Mouse (Mus musculus) kidney, embryonic 16.5 days (tissue): Measurements from ENCODE around the gene Kif17. TPM values are rescaled to one million over a fixed set of nuclear protein-coding genes. Genes with fewer than 3 reads are reported as not detected.
A peak's percentile ranks its signal among the peaks of the same experiment; 100 is the strongest.

Experiments used
- ATAC-seq: fragments of 200-750 bp; cut with Nextera tagmentation; 2 replicates; pipeline ENCODE4 v1.8.0; 2017; ENCODE audit warnings: moderate TSS enrichment; ENCODE audit not compliant: low FRiP score, low TSS enrichment
- H3K27ac ChIP-seq: fragments of 300-500 bp; sonication (generic); 2 replicates; pipeline ENCODE4 v1.5.1; 2014; ENCODE audit warnings: low read length
- H3K27me3 ChIP-seq: fragments of 300-500 bp; sonication (generic); 2 replicates; pipeline ENCODE4 v1.6.1; 2014; ENCODE audit warnings: low read length, control low read depth, mixed read lengths; ENCODE audit not compliant: insufficient read depth
- H3K36me3 ChIP-seq: fragments of 300-500 bp; sonication (generic); 2 replicates; pipeline ENCODE4 v1.6.1; 2014; ENCODE audit warnings: low read length, control low read depth, mixed read lengths; ENCODE audit not compliant: insufficient read depth
- H3K4me1 ChIP-seq: fragments of 300-500 bp; sonication (generic); 2 replicates; pipeline ENCODE4 v1.6.1; 2014; ENCODE audit warnings: low read length, control low read depth, mixed read lengths; ENCODE audit not compliant: insufficient read depth
- H3K4me2 ChIP-seq: fragments of 300-500 bp; sonication (generic); replicated peaks from 2 replicates; pipeline ENCODE4 v1.6.1; 2014; ENCODE audit warnings: low read depth, low read length
- H3K4me3 ChIP-seq: fragments of 300-500 bp; sonication (generic); 2 replicates; pipeline ENCODE4 v1.5.1; 2014; ENCODE audit warnings: mild to moderate bottlenecking, low read length
- H3K9ac ChIP-seq: fragments of 300-500 bp; sonication (generic); replicated peaks from 2 replicates; pipeline ENCODE4 v1.6.1; 2014; ENCODE audit warnings: low read length
- H3K9me3 ChIP-seq: fragments of 300-500 bp; sonication (generic); 2 replicates; pipeline ENCODE4 v1.6.1; 2016; ENCODE audit warnings: low read length, control low read depth
- WGBS: fragments of 180-500 bp; shearing (Covaris S2); extraction: QIAGEN DNeasy Blood & Tissue Kit; methylation state at CpG from one replicate; pipeline ENCODE4 v1.1.7; 2014; 5-methylcytosine and 5-hydroxymethylcytosine counted together
- polyA plus RNA-seq: library from polyadenylated mRNA; unstranded; fragments of >200 nt; fragmentation: Nextera tagmentation; extraction: Ambion mirVana; gene quantifications from 2 replicates; pipeline ENCODE4 v1.2.1, GENCODE M21; 2015

Gene Kif17
- polyA plus RNA-seq, 1 experiment from 2014 or later, result 2.2 TPM

DNA sequence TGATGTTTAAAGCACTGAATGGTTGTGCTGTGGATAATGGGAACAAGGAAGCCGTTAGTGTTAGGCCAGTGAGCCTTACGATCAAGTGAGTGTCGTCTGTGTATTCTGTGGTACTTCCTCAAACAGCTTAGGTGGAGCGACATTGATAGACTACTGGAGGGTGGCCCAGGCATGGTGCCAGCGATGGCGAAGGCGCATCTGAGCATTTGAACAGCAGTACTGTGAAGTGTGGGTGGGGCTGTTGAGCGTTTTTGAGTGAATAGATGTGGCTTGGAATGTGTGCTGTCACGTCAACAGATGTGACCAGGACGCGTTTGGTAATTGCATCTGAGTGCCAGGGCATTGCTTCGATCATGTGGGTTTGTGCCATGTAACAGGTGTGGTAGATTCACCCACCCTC is 57.5 kb downstream of the Kif17 start:
- H3K4me1 ChIP-seq, result peaks cover 18% of the 10 kb centered on the region
- H3K9me3 ChIP-seq, result no peaks in the 10 kb centered on the region
- 94% methylated on average over 12 of the region's 12 CpGs for WGBS
- ATAC-seq, result no peak
- peaks cover 46% of the 10 kb centered on the region for H3K36me3 ChIP-seq
- no peak overlapping the region for H3K4me2 ChIP-seq
- no peak overlapping the region for H3K9ac ChIP-seq
- no peaks in the 10 kb centered on the region for H3K27me3 ChIP-seq
- H3K4me3 ChIP-seq, result no peak overlapping the region
- no peak overlapping the region for H3K27ac ChIP-seq

DNA sequence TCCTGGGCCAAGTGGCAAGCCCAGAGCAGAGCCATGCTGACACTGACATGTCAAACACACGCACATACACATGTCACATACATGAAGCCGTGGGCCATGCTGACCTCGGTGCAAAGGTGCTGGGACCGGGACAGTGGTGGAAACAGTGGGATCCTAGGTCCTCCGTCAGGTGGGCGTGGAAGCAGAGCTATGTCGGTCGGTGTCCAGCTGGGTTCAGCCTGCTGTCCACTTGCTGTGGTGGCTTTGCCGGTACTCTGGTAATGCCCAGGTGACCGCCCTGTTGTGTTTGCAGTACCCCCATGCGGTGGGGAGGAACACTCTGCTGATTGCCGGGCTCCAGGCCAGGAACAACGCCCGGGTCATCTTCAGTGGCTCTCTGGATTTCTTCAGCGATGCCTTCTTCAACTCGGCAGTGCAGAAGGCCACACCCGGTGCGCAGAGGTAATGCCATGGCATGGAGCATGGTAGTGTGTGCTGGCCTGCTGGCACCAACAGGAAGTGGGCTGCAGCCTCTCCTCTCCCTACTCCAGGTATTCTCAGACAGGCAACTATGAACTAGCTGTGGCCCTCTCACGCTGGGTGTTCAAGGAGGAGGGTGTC is 60.2 kb downstream of the Kif17 start:
- H3K4me3 ChIP-seq, result no peak overlapping the region
- H3K9ac ChIP-seq, result no peak overlapping the region
- peaks cover 63% of the 10 kb centered on the region for H3K36me3 ChIP-seq
- 95% methylated on average over 19 of the region's 19 CpGs for WGBS
- H3K9me3 ChIP-seq, result no peaks in the 10 kb centered on the region
- H3K27me3 ChIP-seq, result no peaks in the 10 kb centered on the region
- no peak overlapping the region for H3K4me2 ChIP-seq
- H3K4me1 ChIP-seq, result peaks cover 5% of the 10 kb centered on the region
- no peak overlapping the region for H3K27ac ChIP-seq
- ATAC-seq, result no peak

DNA sequence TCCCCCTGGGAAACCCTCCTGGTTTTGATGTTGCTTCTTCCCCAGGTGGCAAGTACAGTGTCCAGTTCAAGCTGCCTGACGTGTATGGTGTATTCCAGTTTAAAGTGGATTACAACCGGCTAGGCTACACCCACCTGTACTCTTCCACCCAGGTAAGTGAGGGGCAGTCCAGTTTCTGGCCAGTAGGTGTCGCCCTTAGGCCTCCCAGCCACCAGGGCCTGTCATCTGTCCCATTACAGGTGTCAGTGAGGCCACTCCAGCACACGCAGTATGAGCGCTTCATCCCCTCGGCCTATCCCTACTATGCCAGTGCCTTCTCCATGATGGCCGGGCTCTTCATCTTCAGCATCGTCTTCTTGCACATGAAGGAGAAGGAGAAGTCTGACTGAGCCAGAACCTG is 61.4 kb downstream of the Kif17 start:
- Histone ChIP-seq H3K9ac (no peak overlapping the region), H3K4me3 (no peak overlapping the region), H3K27ac (no peak overlapping the region), H3K9me3 (peaks cover 3% of the 10 kb centered on the region; the same call in 1 of the 2 replicates), H3K36me3 (peaks cover 66% of the 10 kb centered on the region), H3K27me3 (no peaks in the 10 kb centered on the region), H3K4me2 (no peak overlapping the region), H3K4me1 (no peaks in the 10 kb centered on the region)
- ATAC-seq, result peak; percentile 58
- 57% methylated on average over 8 of the region's 8 CpGs for WGBS

DNA sequence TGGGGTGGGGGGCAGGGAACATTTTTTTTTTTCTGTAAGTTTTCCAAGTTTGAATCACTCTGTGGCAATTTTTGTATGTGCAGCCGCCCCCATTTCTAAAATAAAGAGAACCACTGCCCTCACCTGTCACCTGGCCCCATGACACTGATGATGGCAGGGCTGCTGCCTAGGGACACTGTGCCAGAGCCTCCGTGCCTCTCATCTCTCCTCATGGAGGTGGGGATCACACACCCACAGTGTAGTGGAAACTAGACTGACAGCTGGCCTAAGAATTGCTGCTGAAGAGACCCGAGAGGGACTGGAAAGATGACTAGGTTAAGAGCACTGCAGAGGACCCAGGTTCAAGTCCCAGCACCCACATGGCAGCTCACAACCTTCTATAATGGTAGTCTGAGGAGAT is 61.9 kb downstream of the Kif17 start:
- ATAC-seq, result no peak
- no peak overlapping the region for H3K4me2 ChIP-seq
- no peaks in the 10 kb centered on the region for H3K4me1 ChIP-seq

DNA sequence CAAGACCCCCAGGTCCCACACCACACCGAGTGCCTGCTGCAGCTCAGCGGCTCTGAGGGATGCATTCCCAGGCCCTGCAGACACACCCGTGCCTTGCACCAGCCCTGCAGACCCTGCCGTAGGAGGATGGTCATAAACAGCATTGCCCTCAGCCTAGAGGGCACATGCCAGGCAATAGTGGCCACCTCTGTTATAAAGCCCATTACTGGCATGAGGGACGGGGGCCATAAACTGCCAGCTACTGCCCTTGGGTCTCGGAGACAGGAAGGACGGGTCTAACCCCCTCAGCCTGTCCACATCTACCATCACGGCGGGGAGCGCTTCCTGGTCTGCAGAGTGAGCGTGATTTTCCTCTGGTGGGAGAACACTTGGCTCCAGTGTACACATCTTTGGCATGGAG is 62.8 kb downstream of the Kif17 start:
- Histone ChIP-seq H3K36me3 (peaks cover 69% of the 10 kb centered on the region), H3K4me2 (no peak overlapping the region), H3K4me3 (no peak overlapping the region), H3K4me1 (no peaks in the 10 kb centered on the region), H3K9ac (no peak overlapping the region), H3K9me3 (peaks cover 4% of the 10 kb centered on the region; the same call in 1 of the 2 replicates), H3K27me3 (no peaks in the 10 kb centered on the region), H3K27ac (no peak overlapping the region)
- 79% methylated on average over 11 of the region's 11 CpGs for WGBS
- ATAC-seq, result no peak

More for the DNA sequence above, 61.9 kb downstream of the Kif17 start:
- no peak overlapping the region for H3K9ac ChIP-seq
- no peak overlapping the region for H3K27ac ChIP-seq
- H3K9me3 ChIP-seq, result peaks cover 4% of the 10 kb centered on the region; the same call in 1 of the 2 replicates
- H3K27me3 ChIP-seq, result no peaks in the 10 kb centered on the region
- WGBS, result 95% methylated on average over 3 of the region's 3 CpGs
- no peak overlapping the region for H3K4me3 ChIP-seq
- H3K36me3 ChIP-seq, result peaks cover 71% of the 10 kb centered on the region

DNA sequence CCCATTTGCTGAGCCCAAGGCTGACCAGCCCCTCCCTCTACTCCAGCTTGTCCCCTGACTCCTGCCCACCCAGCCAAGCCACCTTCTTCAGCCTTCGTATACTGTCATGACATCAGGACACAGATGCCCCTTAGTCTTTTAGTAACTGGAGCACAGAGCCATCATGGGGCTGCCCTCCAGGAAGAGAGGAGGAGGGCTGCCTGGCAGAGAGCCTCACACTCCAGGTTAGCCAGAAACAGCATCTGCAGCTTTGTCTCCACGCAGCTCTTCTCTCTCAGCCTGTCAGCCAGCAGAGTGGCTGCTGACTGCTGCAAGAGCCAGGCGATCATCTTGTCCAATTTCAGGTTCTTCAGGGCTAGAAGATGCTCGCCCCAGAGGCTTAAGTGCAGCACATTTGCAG is 63.6 kb downstream of the Kif17 start:
- no peaks in the 10 kb centered on the region for H3K4me1 ChIP-seq
- no peak overlapping the region for H3K4me2 ChIP-seq
- peaks cover 4% of the 10 kb centered on the region; the same call in 1 of the 2 replicates for H3K9me3 ChIP-seq
- 92% methylated on average over 4 of the region's 4 CpGs for WGBS
- no peak overlapping the region for H3K27ac ChIP-seq
- peaks cover 64% of the 10 kb centered on the region for H3K36me3 ChIP-seq
- H3K4me3 ChIP-seq, result no peak overlapping the region
- H3K9ac ChIP-seq, result no peak overlapping the region
- ATAC-seq, result no peak
- no peaks in the 10 kb centered on the region for H3K27me3 ChIP-seq

DNA sequence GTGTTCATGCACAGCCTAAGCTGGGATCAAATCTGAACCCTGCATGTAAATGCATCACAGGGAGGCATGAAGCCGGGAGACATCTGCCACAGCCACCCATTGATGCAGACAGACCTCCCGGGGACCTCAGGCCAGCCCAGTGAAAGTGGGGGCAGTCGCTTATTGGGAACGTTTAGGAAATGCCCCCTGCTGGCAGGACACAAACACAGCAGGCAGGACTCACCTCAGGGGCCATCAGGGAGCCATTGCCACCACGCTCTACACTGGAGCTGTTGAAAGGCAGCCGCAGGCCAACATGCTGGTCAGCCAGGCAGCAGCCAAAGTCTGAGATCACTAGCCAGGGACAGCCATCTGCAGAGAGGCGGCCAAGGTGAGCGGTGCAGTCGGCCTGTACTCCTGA is 65.5 kb downstream of the Kif17 start:
- Histone ChIP-seq H3K4me3 (no peak overlapping the region), H3K36me3 (peaks cover 46% of the 10 kb centered on the region), H3K27ac (no peak overlapping the region), H3K9me3 (peaks cover 4% of the 10 kb centered on the region; the same call in 1 of the 2 replicates), H3K9ac (no peak overlapping the region), H3K4me1 (no peaks in the 10 kb centered on the region), H3K27me3 (no peaks in the 10 kb centered on the region), H3K4me2 (no peak overlapping the region)
- ATAC-seq, result no peak
- 70% methylated on average over 9 of the region's 9 CpGs for WGBS

DNA sequence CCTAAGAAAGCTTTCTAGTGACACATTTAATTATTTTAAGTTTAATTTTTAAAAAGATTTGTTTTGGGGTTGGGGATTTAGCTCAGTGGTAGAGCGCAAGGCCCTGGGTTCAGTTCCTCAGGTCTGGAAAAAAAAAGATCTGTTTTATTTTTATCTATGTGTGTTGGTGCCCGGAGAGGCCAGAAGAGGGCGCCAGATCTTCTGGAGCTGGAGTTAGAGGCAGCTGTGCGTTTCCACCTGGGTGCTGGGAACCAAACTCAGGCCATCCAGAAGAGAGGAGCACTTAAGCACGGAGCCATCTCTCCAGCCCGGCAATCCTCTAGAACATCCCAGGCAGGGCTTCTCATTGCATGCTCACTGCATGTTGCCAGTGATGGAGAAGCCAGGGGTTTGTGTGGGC is 66.1 kb downstream of the Kif17 start:
- Histone ChIP-seq H3K4me2 (no peak overlapping the region), H3K9me3 (peaks cover 4% of the 10 kb centered on the region; the same call in 1 of the 2 replicates), H3K27me3 (no peaks in the 10 kb centered on the region), H3K27ac (no peak overlapping the region), H3K4me3 (no peak overlapping the region), H3K36me3 (peaks cover 40% of the 10 kb centered on the region), H3K4me1 (no peaks in the 10 kb centered on the region), H3K9ac (no peak overlapping the region)
- ATAC-seq, result no peak
- WGBS, result 93% methylated on average over 6 of the region's 6 CpGs

DNA sequence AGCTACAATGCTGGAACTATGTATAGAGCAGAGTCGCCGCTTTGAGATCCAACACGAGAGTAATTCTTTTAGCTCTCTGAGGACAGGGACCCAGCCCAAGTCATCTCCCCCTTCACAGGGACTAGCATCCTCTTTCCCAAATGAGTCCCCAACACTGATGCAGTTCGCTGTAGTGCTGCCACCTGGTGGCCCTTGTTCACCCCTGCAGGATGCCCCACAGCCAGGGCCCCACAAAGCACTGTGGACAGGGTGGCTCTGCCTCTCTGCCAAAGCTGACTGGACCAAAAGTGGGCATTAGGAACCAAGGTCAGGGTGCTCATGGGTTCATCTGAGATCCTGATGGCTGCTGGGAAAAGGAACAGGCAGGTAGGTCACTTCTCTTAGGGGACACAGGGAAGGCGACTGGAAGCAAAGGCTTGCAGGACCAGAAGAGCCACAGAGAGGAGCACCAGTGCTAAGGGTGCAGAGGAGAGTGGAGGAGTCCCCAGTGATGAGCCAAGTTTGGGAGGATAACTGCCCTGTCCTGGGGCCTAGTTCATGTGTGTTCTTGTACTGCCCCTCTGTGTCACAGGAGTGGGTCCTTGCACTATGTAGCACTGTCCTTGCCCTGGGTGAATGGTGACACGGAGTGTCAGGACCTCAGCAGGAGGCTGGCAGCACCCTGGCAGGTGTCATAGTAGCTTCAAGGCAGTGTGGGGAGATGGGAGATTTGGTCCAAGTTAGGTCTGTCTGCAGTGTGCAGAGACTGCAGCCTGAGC is 68.5 kb downstream of the Kif17 start:
- Histone ChIP-seq H3K4me2 (no peak overlapping the region), H3K27ac (no peak overlapping the region), H3K4me3 (no peak overlapping the region), H3K4me1 (no peaks in the 10 kb centered on the region), H3K27me3 (no peaks in the 10 kb centered on the region), H3K9me3 (peaks cover 4% of the 10 kb centered on the region; the same call in 1 of the 2 replicates), H3K36me3 (peaks cover 18% of the 10 kb centered on the region), H3K9ac (no peak overlapping the region)
- ATAC-seq, result peak; percentile 47; the same call in 1 of the 2 replicates
- WGBS, result 56% methylated on average over 6 of the region's 6 CpGs

DNA sequence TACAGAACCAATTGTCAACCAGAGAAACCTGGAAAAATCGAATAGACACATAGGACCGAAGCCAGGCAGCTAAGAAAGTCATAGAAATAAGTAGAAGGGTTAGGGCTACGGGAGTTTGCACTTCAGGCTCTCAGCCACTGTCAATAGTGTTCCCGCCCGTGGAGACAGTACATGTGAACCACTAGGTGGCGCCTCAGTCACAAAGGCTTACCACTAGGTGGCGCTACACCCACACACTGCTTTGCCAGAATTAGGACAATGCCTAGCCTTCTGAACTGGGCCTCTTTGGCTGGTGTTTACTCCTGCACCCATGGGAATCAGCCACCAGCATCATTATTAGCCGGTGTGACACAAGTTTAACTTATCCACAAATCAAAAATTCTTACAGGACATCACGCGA is 69.3 kb downstream of the Kif17 start:
- 30% methylated on average over 10 of the region's 10 CpGs for WGBS
- no peak overlapping the region for H3K9ac ChIP-seq
- no peak overlapping the region for H3K4me3 ChIP-seq
- peaks cover 11% of the 10 kb centered on the region for H3K36me3 ChIP-seq
- H3K27ac ChIP-seq, result no peak overlapping the region
- H3K9me3 ChIP-seq, result peaks cover 4% of the 10 kb centered on the region; the same call in 1 of the 2 replicates
- H3K4me2 ChIP-seq, result no peak overlapping the region
- H3K4me1 ChIP-seq, result no peaks in the 10 kb centered on the region
- ATAC-seq, result 0 out of 2 replicates have a peak, but pooled peaks have one; percentile 4
- no peaks in the 10 kb centered on the region for H3K27me3 ChIP-seq
